Mouse (Mus musculus): ENCODE measurements around the gene Gm4027. TPM values are rescaled to one million over a fixed set of nuclear protein-coding genes. Genes with fewer than 3 reads are reported as not detected.
"Not testable (repeated sequence)": the region's sequence is repeated elsewhere in the genome, so short reads cannot be mapped to it uniquely, and the experiment has no call there.

The Gm4027 gene
- polyA plus RNA-seq (2015; fragmentation: Nextera tagmentation; extraction: Ambion mirVana), result 0.05 TPM in 1 of 2 replicates, not detected in the other

DNA sequence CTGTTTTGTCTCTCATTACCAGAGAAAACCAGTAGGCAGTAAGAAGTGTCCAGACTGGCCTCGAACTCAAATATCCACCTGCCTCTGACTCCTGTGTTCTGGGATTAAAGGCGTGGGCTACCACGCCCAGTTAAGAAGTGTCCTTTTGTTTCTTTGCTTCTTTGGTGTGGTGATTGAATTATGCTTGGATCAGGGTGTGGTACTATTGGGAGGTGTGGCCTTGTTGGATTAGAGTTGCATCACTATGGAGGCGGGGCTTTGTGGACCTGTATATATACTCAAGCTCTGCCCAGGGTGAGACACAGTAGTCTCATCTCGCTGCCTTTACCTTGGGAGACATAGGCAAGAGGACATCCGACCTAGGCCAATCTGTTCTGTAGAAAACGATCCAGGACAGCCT, at the start of gene Gm4027:
TSS of gene Gm4027 (plus strand) at position 301 of the 400 bp plus-strand sequence.
- H3K27me3 ChIP-seq; H3K27ac ChIP-seq (replicated peaks); ATAC-seq (ENCODE audit: insufficient read depth); H3K4me1 ChIP-seq (replicated peaks); H3K9ac ChIP-seq; H3K4me3 ChIP-seq (replicated peaks); H3K36me3 ChIP-seq (replicated peaks); H3K9me3 ChIP-seq (replicated peaks); H3K4me2 ChIP-seq: not testable (repeated sequence)
- 63% methylated on average over 7 of the region's 7 CpGs for WGBS (ENCODE audit: insufficient replicate concordance)

DNA sequence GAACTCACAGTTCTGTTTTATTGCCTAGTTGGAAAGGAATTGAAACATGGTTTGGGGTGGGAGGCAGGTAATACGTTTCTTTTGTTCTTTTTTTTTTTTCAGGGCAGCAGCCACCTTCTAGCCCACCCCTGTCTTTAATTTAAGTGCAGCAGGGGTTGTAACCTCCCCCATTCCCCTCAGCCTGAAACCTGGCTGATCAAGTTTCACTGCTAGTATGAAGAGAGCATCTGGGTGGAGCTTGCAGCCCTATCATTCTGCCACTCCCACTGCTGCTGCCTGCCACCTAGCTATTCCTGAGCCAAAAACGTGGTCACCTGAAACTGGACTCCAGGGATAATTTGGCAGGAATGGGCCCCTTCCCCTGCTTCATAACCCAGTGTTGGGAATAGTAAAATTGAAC, 17.3 kb upstream of the Gm4027 start:
- not testable (repeated sequence) for H3K4me3 ChIP-seq (replicated peaks); H3K27ac ChIP-seq (replicated peaks); H3K27me3 ChIP-seq; H3K4me2 ChIP-seq; H3K9me3 ChIP-seq (replicated peaks); H3K36me3 ChIP-seq (replicated peaks); ATAC-seq (ENCODE audit: insufficient read depth); H3K4me1 ChIP-seq (replicated peaks); H3K9ac ChIP-seq
- WGBS (ENCODE audit: insufficient replicate concordance), result 7% methylated on average over 2 of the region's 2 CpGs

DNA sequence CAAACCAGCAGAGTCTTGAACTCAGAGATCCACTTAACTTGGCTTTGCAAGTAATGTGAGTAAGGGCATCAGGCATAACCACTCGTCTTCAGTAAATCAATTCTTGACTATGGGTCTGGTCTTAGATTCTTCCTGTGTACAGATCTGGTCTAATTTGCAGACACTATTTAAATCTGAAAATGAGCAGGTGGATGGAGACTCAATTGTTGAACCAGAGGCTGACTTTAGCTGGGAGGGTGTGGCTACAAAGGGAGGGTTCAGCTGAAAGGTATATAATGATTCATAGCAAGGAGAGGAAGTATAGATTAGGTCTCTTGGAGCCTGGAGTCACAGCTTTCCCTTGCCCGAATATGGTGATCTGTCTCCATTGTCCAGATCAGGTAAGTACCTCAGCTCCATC, 16.3 kb upstream of the Gm4027 start, which contains the start of gene Oog1:
TSS of gene Oog1 (plus strand) at position 301 of the 400 bp plus-strand sequence.
- H3K4me3 ChIP-seq (replicated peaks); H3K4me2 ChIP-seq; H3K27me3 ChIP-seq; H3K27ac ChIP-seq (replicated peaks); H3K4me1 ChIP-seq (replicated peaks); H3K9ac ChIP-seq; H3K36me3 ChIP-seq (replicated peaks); ATAC-seq (ENCODE audit: insufficient read depth); H3K9me3 ChIP-seq (replicated peaks): not testable (repeated sequence)
- WGBS (ENCODE audit: insufficient replicate concordance), result 45% methylated on average over 1 of the region's 2 CpGs

GRCm38 (mm10) chr12:87644520-87644919, 25.9 kb downstream of the Gm4027 start, which contains the start of gene Gm16381:
Gm16381 (minus strand) TSS chr12:87644620.
- H3K27ac ChIP-seq (replicated peaks); H3K4me2 ChIP-seq; H3K27me3 ChIP-seq; ATAC-seq (ENCODE audit: insufficient read depth); H3K9me3 ChIP-seq (replicated peaks); H3K36me3 ChIP-seq (replicated peaks); H3K9ac ChIP-seq; H3K4me1 ChIP-seq (replicated peaks); H3K4me3 ChIP-seq (replicated peaks): not testable (repeated sequence)
- 62% methylated on average over 2 of the region's 2 CpGs for WGBS (ENCODE audit: insufficient replicate concordance)

DNA sequence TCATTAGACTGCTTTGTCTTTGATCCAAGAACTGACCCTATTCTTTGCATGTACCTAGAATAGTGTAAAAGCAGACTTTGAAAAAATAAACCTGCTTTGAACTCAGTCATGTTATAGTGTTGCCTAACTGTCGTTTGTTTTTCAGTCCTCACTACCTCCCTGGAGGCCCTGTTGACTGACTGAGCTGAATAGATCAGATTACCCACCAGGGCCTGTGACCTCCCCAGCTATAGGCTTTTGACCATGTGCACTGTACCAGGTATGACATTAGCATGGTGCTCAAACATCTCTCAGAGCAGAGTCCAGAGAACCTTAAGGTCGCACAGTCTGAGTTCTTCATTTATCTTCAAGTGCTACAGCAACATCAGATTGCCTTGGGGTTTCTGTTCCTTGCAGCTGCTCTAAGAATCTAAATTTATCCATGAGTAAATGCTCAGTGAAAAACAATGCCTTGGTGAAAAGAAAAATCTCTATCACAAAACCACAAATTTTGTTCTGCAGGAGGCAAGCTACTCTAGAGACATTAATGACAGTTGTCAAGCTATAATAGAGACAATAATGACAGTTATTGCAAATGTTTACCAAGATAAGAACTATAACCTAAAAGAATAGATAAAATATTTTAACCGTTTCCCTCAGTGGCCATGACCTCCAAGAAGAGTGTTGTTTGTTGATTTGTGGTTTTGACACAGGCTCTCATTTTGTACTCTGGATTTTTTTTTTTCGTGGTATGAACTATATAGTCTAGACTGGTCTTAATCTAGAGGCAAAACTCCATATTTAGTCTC, 34.4 kb downstream of the Gm4027 start:
- H3K9me3 ChIP-seq (replicated peaks); H3K27ac ChIP-seq (replicated peaks); H3K9ac ChIP-seq; H3K4me3 ChIP-seq (replicated peaks); H3K4me1 ChIP-seq (replicated peaks); H3K36me3 ChIP-seq (replicated peaks); H3K4me2 ChIP-seq; H3K27me3 ChIP-seq: not testable (repeated sequence)
- WGBS (ENCODE audit: insufficient replicate concordance), result 9% methylated on average over 2 of the region's 4 CpGs
- ATAC-seq (ENCODE audit: insufficient read depth), result peak; percentile 63

Other genes with a start within 250 kb of the Gm4027 start
- 25.9 and 28.6 TPM in 2 replicates for gene Sptlc2, start 230.5 kb upstream of the Gm4027 start, polyA plus RNA-seq (2015; fragmentation: Nextera tagmentation; extraction: Ambion mirVana)
- gene Slirp, start 175.0 kb upstream of the Gm4027 start, polyA plus RNA-seq (2015; fragmentation: Nextera tagmentation; extraction: Ambion mirVana), result 130 and 158 TPM in 2 replicates
- 16.7 and 19.9 TPM in 2 replicates for gene Alkbh1, start 174.9 kb upstream of the Gm4027 start, polyA plus RNA-seq (2015; fragmentation: Nextera tagmentation; extraction: Ambion mirVana)
- 46.4 and 48.1 TPM in 2 replicates for gene Snw1, start 146.6 kb upstream of the Gm4027 start, polyA plus RNA-seq (2015; fragmentation: Nextera tagmentation; extraction: Ambion mirVana)
- gene Gm5788, start 124.1 kb upstream of the Gm4027 start, polyA plus RNA-seq (2015; fragmentation: Nextera tagmentation; extraction: Ambion mirVana), result not detected in 2 replicates
- gene Gm8300, start 104.6 kb upstream of the Gm4027 start, polyA plus RNA-seq (2015; fragmentation: Nextera tagmentation; extraction: Ambion mirVana), result not detected in 2 replicates
- gene Oog1, start 16.2 kb upstream of the Gm4027 start, polyA plus RNA-seq (2015; fragmentation: Nextera tagmentation; extraction: Ambion mirVana), result not detected in 2 replicates
- gene Gm16381, start 25.8 kb downstream of the Gm4027 start, polyA plus RNA-seq (2015; fragmentation: Nextera tagmentation; extraction: Ambion mirVana), result not detected in 2 replicates
- gene Gm21319, start 156.9 kb downstream of the Gm4027 start, polyA plus RNA-seq (2015; fragmentation: Nextera tagmentation; extraction: Ambion mirVana), result not detected in 2 replicates
- gene Gm21936, start 176.6 kb downstream of the Gm4027 start, polyA plus RNA-seq (2015; fragmentation: Nextera tagmentation; extraction: Ambion mirVana), result not detected in 2 replicates
- gene BB287469, start 197.7 kb downstream of the Gm4027 start, polyA plus RNA-seq (2015; fragmentation: Nextera tagmentation; extraction: Ambion mirVana), result not detected in 2 replicates
- not detected in 2 replicates for gene Gm2001, start 223.5 kb downstream of the Gm4027 start, polyA plus RNA-seq (2015; fragmentation: Nextera tagmentation; extraction: Ambion mirVana)

All from liver, embryonic 15.5 days (tissue).